ENCODE assay signal across 27 mouse cellular contexts in genomic region chr4:44022766-44023165, GRCm38 (mm10). TPM values are rescaled to one million over a fixed set of nuclear protein-coding genes. Genes with fewer than 3 reads are reported as not detected.
DNase-seq lines count a peak whose midpoint lies in the region.
"Had no signal": no experiment of that assay in that cellular context is flagged by ENCODE, and none has a peak within 500 bp of the region (broad histone marks: within the 10 kb centered on the region; RNA-seq: fewer than 3 reads in every experiment).

No protein-coding gene starts in this region.

- peak; percentile 0 for DNase-seq in adrenal gland, postnatal 10 days
- no peak for DNase-seq in adrenal gland, postnatal 14 days
- peak; percentile 1 for DNase-seq in kidney, adult 18-20 months
- no peak for DNase-seq in kidney, postnatal 14 days
- peak; percentile 24 for DNase-seq in thymus, postnatal 14 days
- no peak for DNase-seq in thymus, postnatal 0 days (ENCODE audit: low spot score)
- DNase-seq in thymus, postnatal 36 days = peak; percentile 19 to 32
- DNase-seq: adrenal gland, postnatal 36 days; cerebellum, adult 8-10 months; forebrain, postnatal 0 days; heart, postnatal 4 days; kidney, postnatal 4 days; layer of hippocampus, adult 9-11 months; liver, embryonic 13.5 days; midbrain, embryonic 14.5 days; right cerebral cortex, adult 18-20 months had no signal

RNA-seq across cellular contexts. Expression of gene Clta, which starts 18.5 kb away (rescaled TPM):
- 100 to 1,000 TPM; 156 to 174 TPM for total RNA-seq in adrenal gland, postnatal 10 days (2021)
- total RNA-seq in adrenal gland, postnatal 14 days (2021) = 166 and 172 TPM in 2 replicates
- polyA plus RNA-seq in thymus, postnatal 0 days (2015; fragmentation: Nextera tagmentation; extraction: Ambion mirVana) = 251 and 260 TPM in 2 replicates

RNA-seq across cellular contexts. Expression of gene Ccin, which starts 39.5 kb away (rescaled TPM):
- total RNA-seq in adrenal gland, postnatal 10 days (2021) = not detected
- total RNA-seq in adrenal gland, postnatal 14 days (2021) = not detected in 2 replicates
- polyA plus RNA-seq in thymus, postnatal 0 days (2015; fragmentation: Nextera tagmentation; extraction: Ambion mirVana) = not detected in 2 replicates
- total RNA-seq: adrenal gland, postnatal 36 days; gastrocnemius, adult 18-20 months had no signal
- polyA plus RNA-seq: CD4-positive, CD25-positive, alpha-beta regulatory T cell, adult 4 months; cortical plate, adult 2 months; embryonic facial prominence, embryonic 13.5 days; forebrain, postnatal 0 days; heart, embryonic 14.5 days; hindbrain, embryonic 15.5 days; intestine, embryonic 15.5 days; kidney, embryonic 14.5 days; limb, embryonic 12.5 days; liver, embryonic 13.5 days; lung, embryonic 16.5 days; midbrain, embryonic 14.5 days; neural tube, embryonic 13.5 days had no signal

Comparison
In these comparisons a context has a peak if more than half of its experiments do, and no peak if none do; other contexts are left out.
1. DNase-seq: peak in adrenal gland, postnatal 10 days (single experiment), kidney, adult 18-20 months (single experiment), thymus, postnatal 14 days (single experiment) and thymus, postnatal 36 days (2 of 2); none in adrenal gland, postnatal 14 days (single experiment), kidney, postnatal 14 days (single experiment) and thymus, postnatal 0 days (single experiment).